Mouse (Mus musculus): ENCODE data around the gene Cdc40.
"Not testable (repeated sequence)": the region's sequence is repeated elsewhere in the genome, so short reads cannot be mapped to it uniquely, and the experiment has no call there.

The Cdc40 gene

GRCm38 (mm10) chr10:40868081-40868480, 15.0 kb downstream of the Cdc40 start:
- no peak for DNase-seq (ENCODE audit: low spot score)

GRCm38 (mm10) chr10:40857599-40857998, 25.5 kb downstream of the Cdc40 start:
- no peak for DNase-seq (ENCODE audit: low spot score)

- no peak for DNase-seq (ENCODE audit: low spot score)
Measured at GRCm38 (mm10) chr10:40856703-40857102, 26.4 kb downstream of the Cdc40 start.

- no peak for DNase-seq (ENCODE audit: low spot score)
Measured at GRCm38 (mm10) chr10:40855616-40856015, 27.5 kb downstream of the Cdc40 start.

GRCm38 (mm10) chr10:40851138-40851537, 32.0 kb downstream of the Cdc40 start:
- no peak for DNase-seq (ENCODE audit: low spot score)

GRCm38 (mm10) chr10:40850644-40851043, 32.5 kb downstream of the Cdc40 start:
- no peak for DNase-seq (ENCODE audit: low spot score)

GRCm38 (mm10) chr10:40847176-40847874, 35.8 kb downstream of the Cdc40 start:
- DNase-seq (ENCODE audit: low spot score) = no peak

- DNase-seq (ENCODE audit: low spot score) = no peak
Measured at GRCm38 (mm10) chr10:40845626-40846025, 37.5 kb downstream of the Cdc40 start.

GRCm38 (mm10) chr10:40844546-40844945, 38.6 kb downstream of the Cdc40 start:
- no peak for DNase-seq (ENCODE audit: low spot score)

- no peak for DNase-seq (ENCODE audit: low spot score)
Measured at GRCm38 (mm10) chr10:40843841-40844240, 39.3 kb downstream of the Cdc40 start.

GRCm38 (mm10) chr10:40840086-40840485, 43.0 kb downstream of the Cdc40 start:
- no peak for DNase-seq (ENCODE audit: low spot score)

GRCm38 (mm10) chr10:40831267-40831666, 51.8 kb downstream of the Cdc40 start:
- no peak for DNase-seq (ENCODE audit: low spot score)

GRCm38 (mm10) chr10:40830312-40830711, 52.8 kb downstream of the Cdc40 start:
- DNase-seq (ENCODE audit: low spot score) = no peak

- DNase-seq (ENCODE audit: low spot score) = no peak
Measured at GRCm38 (mm10) chr10:40827706-40828105, 55.4 kb downstream of the Cdc40 start.

GRCm38 (mm10) chr10:40825952-40826351, 57.2 kb downstream of the Cdc40 start:
- no peak for DNase-seq (ENCODE audit: low spot score)

- no peak for DNase-seq (ENCODE audit: low spot score)
Measured at GRCm38 (mm10) chr10:40816471-40816870, 66.6 kb downstream of the Cdc40 start.

- peak; percentile 13 for DNase-seq (ENCODE audit: low spot score)
Measured at GRCm38 (mm10) chr10:40813627-40814026, 69.5 kb downstream of the Cdc40 start.

- not testable (repeated sequence) for DNase-seq (ENCODE audit: low spot score)
Measured at GRCm38 (mm10) chr10:40809411-40809910, 73.7 kb downstream of the Cdc40 start.

GRCm38 (mm10) chr10:40806221-40806620, 76.9 kb downstream of the Cdc40 start:
- DNase-seq (ENCODE audit: low spot score) = no peak

- DNase-seq (ENCODE audit: low spot score) = no peak
Measured at GRCm38 (mm10) chr10:40805221-40805620, 77.9 kb downstream of the Cdc40 start.

GRCm38 (mm10) chr10:40792115-40792514, 91.0 kb downstream of the Cdc40 start:
- DNase-seq (ENCODE audit: low spot score) = no peak

GRCm38 (mm10) chr10:40790406-40790805, 92.7 kb downstream of the Cdc40 start:
- no peak for DNase-seq (ENCODE audit: low spot score)
